ENCODE assay signal across 8 mouse cellular contexts in the genomic region with DNA sequence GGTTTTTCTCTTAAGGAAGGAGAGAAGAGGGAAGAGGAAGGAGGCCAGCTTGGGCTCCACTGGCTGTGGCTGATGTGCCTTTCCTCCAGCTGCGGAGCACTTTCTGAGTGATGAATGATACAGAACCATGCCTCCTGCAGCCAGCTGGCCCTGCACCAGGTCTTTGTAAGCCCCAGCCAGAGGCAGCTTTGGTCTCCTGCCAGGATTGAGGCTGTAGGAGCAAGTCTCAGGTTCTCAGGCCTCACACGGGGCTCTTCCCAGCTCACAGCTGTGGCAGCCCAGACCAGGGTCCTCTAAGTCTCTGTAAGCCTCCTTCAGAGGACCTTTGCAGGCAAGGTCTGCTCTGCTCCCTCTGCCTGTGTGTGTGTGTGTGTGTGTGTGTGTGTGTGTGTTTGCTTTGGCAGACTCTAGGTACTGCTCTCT.
DNase-seq lines count a peak whose midpoint lies in the region; ATAC-seq lines count a peak whose summit lies in the region.

No protein-coding gene starts in this region.

- no peaks in the 10 kb centered on the region for H3K4me1 ChIP-seq in embryonic facial prominence, embryonic 11.5 days (ENCODE audit: control insufficient read depth, insufficient read depth, low read length)
- peaks cover 31% of the 10 kb centered on the region for H3K4me1 ChIP-seq in stomach, embryonic 16.5 days (ENCODE audit: control insufficient read depth, insufficient read depth, low read length)

- H3K4me3 ChIP-seq in embryonic facial prominence, embryonic 11.5 days (ENCODE audit: low read depth, low read length) = no peak overlapping the region
- H3K4me3 ChIP-seq in stomach, embryonic 16.5 days (replicated peaks; ENCODE audit: low read length) = no peak overlapping the region

- no peaks in the 10 kb centered on the region for H3K36me3 ChIP-seq in embryonic facial prominence, embryonic 11.5 days (replicated peaks; ENCODE audit: control insufficient read depth, insufficient read depth, low read depth, low read length)
- no peaks in the 10 kb centered on the region for H3K36me3 ChIP-seq in stomach, embryonic 16.5 days (ENCODE audit: control insufficient read depth, insufficient read depth, low read length)

- DNase-seq in adrenal gland, adult 2 months = peak; percentile 95
- peak; percentile 42 for DNase-seq in embryonic facial prominence, embryonic 11.5 days (ENCODE audit: low spot score)
- DNase-seq in heart, adult 11 months = peak; percentile 99
- DNase-seq in kidney, adult 11 months = peak; percentile 84
- DNase-seq in left cerebral cortex, postnatal 4 days = peak; percentile 82
- peak; percentile 65 for DNase-seq in mesoderm, embryonic 11.5 days (ENCODE audit: low read depth, low spot score)
- no peak for DNase-seq in B cell, adult 2 months

- H3K4me2 ChIP-seq in embryonic facial prominence, embryonic 11.5 days (ENCODE audit: low read depth, low read length) = no peak overlapping the region
- 0 out of 2 replicates have a peak overlapping the region, but pooled peaks have one; percentile 8 for H3K4me2 ChIP-seq in stomach, embryonic 16.5 days (ENCODE audit: low read depth, low read length)

- no peaks in the 10 kb centered on the region for H3K27me3 ChIP-seq in embryonic facial prominence, embryonic 11.5 days (ENCODE audit: control insufficient read depth, insufficient read depth, low read length)
- no peaks in the 10 kb centered on the region for H3K27me3 ChIP-seq in stomach, embryonic 16.5 days (ENCODE audit: control insufficient read depth, insufficient read depth, low read length)

- intact Hi-C loops in left cerebral cortex, postnatal 4 days (cut with DNase I) = no loop called here

- 31% methylated on average over 2 of the region's 2 CpGs for WGBS in embryonic facial prominence, embryonic 11.5 days
- whole genome bisulfite sequencing in stomach, embryonic 16.5 days = 3% methylated on average over 2 of the region's 2 CpGs

- ATAC-seq in embryonic facial prominence, embryonic 11.5 days (replicated peaks; ENCODE audit: insufficient number of reproducible peaks, low FRiP score, low TSS enrichment, low read depth) = peak; percentile 58; the same call in 1 of the 2 replicates
- ATAC-seq in stomach, embryonic 16.5 days (ENCODE audit: insufficient read depth, low FRiP score) = peak; percentile 95

- H3K9me3 ChIP-seq in embryonic facial prominence, embryonic 11.5 days (replicated peaks; ENCODE audit: control insufficient read depth, low read length) = no peaks in the 10 kb centered on the region
- no peaks in the 10 kb centered on the region for H3K9me3 ChIP-seq in stomach, embryonic 16.5 days (replicated peaks; ENCODE audit: control insufficient read depth, low read length)

- H3K9ac ChIP-seq in embryonic facial prominence, embryonic 11.5 days (replicated peaks; ENCODE audit: low read length) = no peak overlapping the region
- no peak overlapping the region for H3K9ac ChIP-seq in stomach, embryonic 16.5 days (ENCODE audit: low read length)

- no peak overlapping the region for H3K27ac ChIP-seq in embryonic facial prominence, embryonic 11.5 days (replicated peaks; ENCODE audit: low read depth, low read length)
- H3K27ac ChIP-seq in stomach, embryonic 16.5 days (ENCODE audit: low read length) = peak overlapping the region; percentile 89

Comparison
In these comparisons a context has a peak if more than half of its experiments do, and no peak if none do; other contexts are left out.
1. DNase-seq: peak in adrenal gland, adult 2 months (single experiment), embryonic facial prominence, embryonic 11.5 days (single experiment), heart, adult 11 months (single experiment), kidney, adult 11 months (single experiment), left cerebral cortex, postnatal 4 days (single experiment) and mesoderm, embryonic 11.5 days (single experiment); none in B cell, adult 2 months (0 of 2).